Mouse (Mus musculus): ENCODE measurements around the gene Thy1. TPM values are rescaled to one million over a fixed set of nuclear protein-coding genes. Genes with fewer than 3 reads are reported as not detected.

The Thy1 gene
- polyA plus RNA-seq, 1 experiment from 2014 or later: 0.39 TPM

DNA sequence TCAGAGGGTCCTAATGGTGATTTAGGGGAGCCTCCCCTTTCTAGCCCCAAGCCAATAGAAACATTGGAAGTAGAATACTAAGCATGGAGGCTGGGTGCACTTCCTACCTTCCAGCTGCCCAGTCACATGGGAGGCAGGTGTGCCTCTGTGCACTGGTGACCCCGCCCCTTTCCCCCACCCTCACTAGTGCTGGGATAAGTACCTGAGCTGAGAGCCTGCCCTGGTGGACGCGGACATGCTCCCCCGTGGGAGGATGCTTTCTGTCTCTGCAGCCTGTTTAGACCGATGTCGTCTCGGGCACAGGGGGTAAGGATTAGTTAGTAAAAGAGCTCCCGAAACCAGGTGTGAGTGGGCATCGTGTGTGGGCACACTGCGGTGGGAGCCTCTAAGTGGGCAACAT is 43.8 kb downstream of the Thy1 start:
- WGBS (ENCODE audit: insufficient replicate concordance): 63% methylated on average over 10 of the region's 10 CpGs
- TF ChIP-seq EP300 (IDR thresholded peaks at IDR 0.05; ENCODE audit: low read depth) (no peak), CTCF (IDR thresholded peaks at IDR 0.05; ENCODE audit: low read depth) (no peak)
- peaks cover 47% of the 10 kb centered on the region for H3K4me1 ChIP-seq (ENCODE audit: insufficient read depth)
- peaks cover 14% of the 10 kb centered on the region; the same call in 1 of the 2 replicates for H3K27me3 ChIP-seq (ENCODE audit: insufficient read depth, low read length)
- ATAC-seq (no peak), DNase-seq (no peak)
- no peaks in the 10 kb centered on the region; the same call in 1 of the 2 replicates for H3K36me3 ChIP-seq (replicated peaks; ENCODE audit: insufficient read depth, low read length)
- no peaks in the 10 kb centered on the region for H3K9me3 ChIP-seq (ENCODE audit: low read length)
- H3K4me3 ChIP-seq (ENCODE audit: low read depth, low read length): no peak overlapping the region
- H3K9ac ChIP-seq (replicated peaks): no peak overlapping the region
- no peak overlapping the region for H3K4me2 ChIP-seq (ENCODE audit: low read depth, low read length)
- H3K27ac ChIP-seq (ENCODE audit: low read depth): no peak overlapping the region

- H3K9ac ChIP-seq (replicated peaks): no peak overlapping the region
- peaks cover 14% of the 10 kb centered on the region; the same call in 1 of the 2 replicates for H3K27me3 ChIP-seq (ENCODE audit: insufficient read depth, low read length)
- DNase-seq (no peak), ATAC-seq (no peak)
- peaks cover 47% of the 10 kb centered on the region for H3K4me1 ChIP-seq (ENCODE audit: insufficient read depth)
- H3K4me3 ChIP-seq (ENCODE audit: low read depth, low read length): no peak overlapping the region
- H3K9me3 ChIP-seq (ENCODE audit: low read length): no peaks in the 10 kb centered on the region
- 25% methylated on average over 15 of the region's 15 CpGs for WGBS (ENCODE audit: insufficient replicate concordance)
- TF ChIP-seq CTCF (IDR thresholded peaks at IDR 0.05; ENCODE audit: low read depth) (no peak), EP300 (IDR thresholded peaks at IDR 0.05; ENCODE audit: low read depth) (no peak)
- peak overlapping the region; percentile 32; the same call in 1 of the 2 replicates for H3K4me2 ChIP-seq (ENCODE audit: low read depth, low read length)
- no peak overlapping the region for H3K27ac ChIP-seq (ENCODE audit: low read depth)
- H3K36me3 ChIP-seq (replicated peaks; ENCODE audit: insufficient read depth, low read length): no peaks in the 10 kb centered on the region; the same call in 1 of the 2 replicates
Measured at GRCm38 (mm10) chr9:44087761-44088455, 44.7 kb downstream of the Thy1 start.

DNA sequence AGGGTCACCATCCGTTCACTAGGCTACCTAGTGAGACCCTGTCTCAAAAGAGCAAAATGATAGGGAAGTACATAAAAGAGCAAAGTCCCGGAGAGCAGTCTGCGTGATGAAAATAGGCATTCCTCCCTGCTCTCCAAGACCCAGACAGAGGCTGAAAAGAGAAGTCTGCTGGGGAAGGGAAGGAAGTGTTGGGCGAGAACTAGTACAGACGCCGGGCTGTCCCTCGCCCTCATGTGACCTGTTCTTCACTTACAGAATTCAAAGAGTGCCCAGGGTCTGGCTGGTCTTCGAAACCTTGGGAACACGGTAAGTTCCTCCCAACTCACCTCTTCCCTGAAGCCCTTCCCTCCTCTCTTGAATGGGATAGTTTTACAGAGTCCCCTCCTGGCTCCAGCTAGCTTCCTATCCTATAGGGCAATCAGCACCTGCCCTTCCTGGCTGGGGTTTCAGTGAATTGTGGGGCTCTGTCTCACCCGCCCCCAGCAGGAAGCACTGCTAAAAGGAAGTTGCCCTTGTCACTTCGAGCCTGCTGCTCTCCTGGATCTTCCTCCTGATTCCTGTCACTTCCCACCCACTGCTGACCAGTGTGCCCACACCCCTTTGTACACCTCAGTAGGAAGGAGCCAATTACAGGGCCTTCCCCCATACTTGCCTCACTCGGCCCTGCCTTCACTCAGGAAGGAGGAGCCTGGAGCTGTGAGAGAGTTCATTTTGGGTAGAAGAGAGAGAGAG is 45.9 kb downstream of the Thy1 start:
- H3K9ac ChIP-seq (replicated peaks): no peak overlapping the region
- H3K27ac ChIP-seq (ENCODE audit: low read depth): peak overlapping the region; percentile 63
- no peaks in the 10 kb centered on the region for H3K9me3 ChIP-seq (ENCODE audit: low read length)
- H3K36me3 ChIP-seq (replicated peaks; ENCODE audit: insufficient read depth, low read length): no peaks in the 10 kb centered on the region; the same call in 1 of the 2 replicates
- 35% methylated on average over 12 of the region's 12 CpGs for WGBS (ENCODE audit: insufficient replicate concordance)
- DNase-seq: peak; percentile 38
- TF ChIP-seq CTCF (IDR thresholded peaks at IDR 0.05; ENCODE audit: low read depth) (no peak), EP300 (IDR thresholded peaks at IDR 0.05; ENCODE audit: low read depth) (no peak)
- peaks cover 39% of the 10 kb centered on the region for H3K4me1 ChIP-seq (ENCODE audit: insufficient read depth)
- peaks cover 8% of the 10 kb centered on the region; the same call in 1 of the 2 replicates for H3K27me3 ChIP-seq (ENCODE audit: insufficient read depth, low read length)
- peak; percentile 11; the same call in 1 of the 2 replicates for ATAC-seq
- H3K4me3 ChIP-seq (ENCODE audit: low read depth, low read length): no peak overlapping the region
- peak overlapping the region; percentile 33 for H3K4me2 ChIP-seq (ENCODE audit: low read depth, low read length)

DNA sequence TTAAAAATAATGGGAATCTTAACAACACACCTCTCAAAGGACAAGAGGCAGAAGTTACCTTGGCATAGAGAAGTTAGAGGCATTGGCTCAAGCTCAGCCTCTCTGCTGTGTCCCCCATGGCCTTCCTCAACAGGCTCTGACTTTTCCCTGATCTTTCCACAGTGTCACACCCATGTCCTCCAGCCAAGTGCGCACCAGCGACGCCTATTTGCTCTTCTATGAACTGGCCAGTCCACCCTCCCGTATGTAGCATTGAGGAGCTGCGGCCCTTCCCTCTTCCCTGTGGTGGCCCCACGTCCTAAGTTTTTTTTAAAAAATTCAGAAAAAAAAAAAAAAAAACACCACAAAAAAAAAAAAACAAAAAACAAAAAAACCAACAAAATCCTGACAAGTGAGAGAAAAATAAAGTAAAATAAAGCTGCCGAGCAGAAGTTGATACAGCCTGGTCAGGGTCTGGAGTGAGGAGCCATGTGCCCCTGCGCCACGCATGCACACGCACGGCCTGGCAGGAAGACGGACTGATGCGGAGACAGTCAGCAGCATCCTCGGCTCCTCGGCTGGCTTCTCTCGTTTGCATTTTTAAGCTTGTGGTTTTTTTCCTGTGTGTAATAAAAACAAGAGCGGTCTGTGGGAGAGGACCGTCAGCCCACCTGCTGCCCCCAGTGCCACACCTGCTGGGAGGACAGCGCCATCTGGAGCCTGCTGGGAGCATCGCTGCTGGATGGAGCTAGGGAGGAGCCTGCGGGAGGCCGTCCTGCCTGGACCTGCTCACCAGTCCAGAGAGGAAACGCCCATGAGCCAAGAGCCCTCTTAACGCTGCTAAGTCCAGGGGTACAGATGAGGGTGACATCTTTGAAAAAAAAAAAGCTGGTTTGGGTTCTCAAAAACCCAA is 50.7 kb downstream of the Thy1 start:
- no peak overlapping the region for H3K9ac ChIP-seq (replicated peaks)
- peaks cover 3% of the 10 kb centered on the region; the same call in 1 of the 2 replicates for H3K4me1 ChIP-seq (ENCODE audit: insufficient read depth)
- no peaks in the 10 kb centered on the region for H3K9me3 ChIP-seq (ENCODE audit: low read length)
- ATAC-seq (peak; percentile 50; the same call in 1 of the 2 replicates), DNase-seq (peak; percentile 78)
- H3K27me3 ChIP-seq (ENCODE audit: insufficient read depth, low read length): no peaks in the 10 kb centered on the region
- H3K36me3 ChIP-seq (replicated peaks; ENCODE audit: insufficient read depth, low read length): no peaks in the 10 kb centered on the region; the same call in 1 of the 2 replicates
- WGBS (ENCODE audit: insufficient replicate concordance): 46% methylated on average over 24 of the region's 24 CpGs
- H3K4me2 ChIP-seq (ENCODE audit: low read depth, low read length): no peak overlapping the region
- H3K27ac ChIP-seq (ENCODE audit: low read depth): no peak overlapping the region
- no peak overlapping the region for H3K4me3 ChIP-seq (ENCODE audit: low read depth, low read length)
- TF ChIP-seq CTCF (IDR thresholded peaks at IDR 0.05; ENCODE audit: low read depth): peak; percentile 82
- TF ChIP-seq EP300 (IDR thresholded peaks at IDR 0.05; ENCODE audit: low read depth): no peak

GRCm38 (mm10) chr9:44094737-44095136 is 51.6 kb downstream of the Thy1 start:
- DNase-seq (no peak), ATAC-seq (no peak)
- no peak overlapping the region for H3K4me3 ChIP-seq (ENCODE audit: low read depth, low read length)
- H3K36me3 ChIP-seq (replicated peaks; ENCODE audit: insufficient read depth, low read length): no peaks in the 10 kb centered on the region; the same call in 1 of the 2 replicates
- no peak overlapping the region for H3K27ac ChIP-seq (ENCODE audit: low read depth)
- H3K9me3 ChIP-seq (ENCODE audit: low read length): no peaks in the 10 kb centered on the region
- H3K4me2 ChIP-seq (ENCODE audit: low read depth, low read length): no peak overlapping the region
- peaks cover 3% of the 10 kb centered on the region; the same call in 1 of the 2 replicates for H3K4me1 ChIP-seq (ENCODE audit: insufficient read depth)
- H3K27me3 ChIP-seq (ENCODE audit: insufficient read depth, low read length): no peaks in the 10 kb centered on the region
- TF ChIP-seq EP300 (IDR thresholded peaks at IDR 0.05; ENCODE audit: low read depth) (no peak), CTCF (IDR thresholded peaks at IDR 0.05; ENCODE audit: low read depth) (no peak)
- H3K9ac ChIP-seq (replicated peaks): no peak overlapping the region
- 39% methylated on average over 3 of the region's 3 CpGs for WGBS (ENCODE audit: insufficient replicate concordance)
